In genomic region chr8:10130513-10131414, GRCm38 (mm10) we compare ENCODE assay signal across 12 mouse cellular contexts. TPM values are rescaled to one million over a fixed set of nuclear protein-coding genes. Genes with fewer than 3 reads are reported as not detected.
DNase-seq lines count a peak whose midpoint lies in the region; ATAC-seq lines count a peak whose summit lies in the region.
"Had no signal": no experiment of that assay in that cellular context is flagged by ENCODE, and none has a peak within 500 bp of the region (broad histone marks: within the 10 kb centered on the region; RNA-seq: fewer than 3 reads in every experiment).

No protein-coding gene starts in this region.

- peak; percentile 78; the same call in 1 of the 2 replicates for ATAC-seq in stomach, embryonic 15.5 days (ENCODE audit: insufficient read depth, low FRiP score, low read depth)

- no peaks in the 10 kb centered on the region for H3K4me1 ChIP-seq in stomach, embryonic 15.5 days
- H3K4me1 ChIP-seq: embryonic facial prominence, embryonic 15.5 days; kidney, embryonic 15.5 days; liver, embryonic 13.5 days had no signal

- no peak overlapping the region for H3K9ac ChIP-seq in stomach, embryonic 15.5 days
- H3K9ac ChIP-seq: embryonic facial prominence, embryonic 15.5 days; kidney, embryonic 15.5 days; liver, embryonic 13.5 days had no signal

- DNase-seq in embryo, embryonic 10.5 days (ENCODE audit: low spot score): peak; percentile 4
- no peak for DNase-seq in embryo, embryonic 10 days (ENCODE audit: low spot score)
- DNase-seq in right cerebral cortex, adult 18-20 months: peak; percentile 38
- no peak for DNase-seq in right cerebral cortex, postnatal 4 days
- peak; percentile 22 to 34 for DNase-seq in layer of hippocampus, postnatal 36 days
- DNase-seq in retina, postnatal 1 day: no peak
- no peak for DNase-seq in adrenal gland, adult 18-20 months (ENCODE audit: low spot score in 2 of 2)
- DNase-seq: liver, embryonic 13.5 days had no signal

- no peak overlapping the region for H3K4me2 ChIP-seq in stomach, embryonic 15.5 days
- H3K4me2 ChIP-seq: embryonic facial prominence, embryonic 15.5 days; kidney, embryonic 15.5 days; liver, embryonic 13.5 days had no signal

- no peak overlapping the region for H3K27ac ChIP-seq in stomach, embryonic 15.5 days
- H3K27ac ChIP-seq: embryonic facial prominence, embryonic 15.5 days; kidney, embryonic 15.5 days; liver, embryonic 13.5 days had no signal

- WGBS in stomach, embryonic 15.5 days: 51% methylated on average over 15 of the region's 15 CpGs

- H3K9me3 ChIP-seq in stomach, embryonic 15.5 days: no peaks in the 10 kb centered on the region
- H3K9me3 ChIP-seq: embryonic facial prominence, embryonic 15.5 days; kidney, embryonic 15.5 days; liver, embryonic 13.5 days had no signal

- no peaks in the 10 kb centered on the region for H3K27me3 ChIP-seq in stomach, embryonic 15.5 days (replicated peaks)
- H3K27me3 ChIP-seq: embryonic facial prominence, embryonic 15.5 days; kidney, embryonic 15.5 days; liver, embryonic 13.5 days had no signal

- no peaks in the 10 kb centered on the region for H3K36me3 ChIP-seq in stomach, embryonic 15.5 days
- H3K36me3 ChIP-seq: embryonic facial prominence, embryonic 15.5 days; kidney, embryonic 15.5 days; liver, embryonic 13.5 days had no signal

- no peak overlapping the region for H3K4me3 ChIP-seq in stomach, embryonic 15.5 days (replicated peaks)
- H3K4me3 ChIP-seq: embryonic facial prominence, embryonic 15.5 days; kidney, embryonic 15.5 days; liver, embryonic 13.5 days had no signal

RNA-seq across cellular contexts. Expression of gene Myo16, which starts 22.9 kb away (rescaled TPM):
- 10 to 100 TPM; 21.0 to 22.7 TPM for total RNA-seq in layer of hippocampus, postnatal 36 days (2021)
- polyA plus RNA-seq in stomach, embryonic 15.5 days (2015; fragmentation: Nextera tagmentation; extraction: Ambion mirVana): 2.3 TPM in 2 replicates
- total RNA-seq in adrenal gland, adult 18-20 months (2021): under 1 TPM in 1 of 2 experiments, not detected in 1; 0.06 TPM
- total RNA-seq: granulocyte monocyte progenitor cell, adult 5-6 weeks had no signal
- polyA plus RNA-seq: liver, embryonic 13.5 days had no signal

Comparison
In these comparisons a context has a peak if more than half of its experiments do, and no peak if none do; other contexts are left out.
1. DNase-seq: peak in embryo, embryonic 10.5 days (single experiment), right cerebral cortex, adult 18-20 months (single experiment) and layer of hippocampus, postnatal 36 days (2 of 2); none in embryo, embryonic 10 days (single experiment), right cerebral cortex, postnatal 4 days (single experiment), retina, postnatal 1 day (single experiment) and adrenal gland, adult 18-20 months (0 of 2).
2. RNA of gene Myo16, which starts 22.9 kb away (total RNA-seq): 21.0 to 22.7 TPM in layer of hippocampus, postnatal 36 days; 0.06 TPM in adrenal gland, adult 18-20 months; every median in the first group is over 10 times any median in the second.